Mouse (Mus musculus) liver, postnatal 0 days (tissue): ENCODE results near the gene Arhgef16.

Experiments
- CTCF ChIP-seq: sonication (generic); IDR thresholded peaks from 2 replicates; pipeline ENCODE4 v1.5.1; 2016; ENCODE audit warnings: antibody characterized with exemption, low read depth
- EP300 ChIP-seq: IDR thresholded peaks from 2 replicates; pipeline ENCODE4 v1.6.1; 2016; ENCODE audit warnings: antibody characterized with exemption, low read depth, mild to moderate bottlenecking

DNA sequence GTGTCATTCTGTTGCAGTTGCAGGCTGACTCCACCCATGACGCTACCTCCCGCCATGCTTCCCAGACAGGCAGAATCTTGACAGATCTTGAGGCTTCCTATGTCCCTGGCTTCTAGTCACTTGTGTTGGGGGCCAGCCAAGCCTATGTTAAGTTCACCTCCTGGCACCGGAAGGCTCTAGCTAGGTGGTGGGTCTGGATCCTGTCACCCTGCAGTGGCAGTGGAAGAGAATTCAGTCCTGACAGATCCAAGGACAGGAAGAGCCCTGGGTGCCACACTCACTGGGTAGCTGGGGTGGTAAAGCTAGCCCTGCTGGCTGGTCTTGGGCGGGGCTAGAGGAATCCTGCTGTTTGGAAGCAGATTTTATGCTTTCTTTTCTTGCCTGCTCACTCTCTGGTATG, 23.9 kb upstream of the Arhgef16 start:
- TF ChIP-seq EP300 (no peak), CTCF (no peak)
